Mouse (Mus musculus): ENCODE measurements around the gene Mia3.
"Not testable (repeated sequence)": the region's sequence is repeated elsewhere in the genome, so short reads cannot be mapped to it uniquely, and the experiment has no call there.

Gene Mia3

DNA sequence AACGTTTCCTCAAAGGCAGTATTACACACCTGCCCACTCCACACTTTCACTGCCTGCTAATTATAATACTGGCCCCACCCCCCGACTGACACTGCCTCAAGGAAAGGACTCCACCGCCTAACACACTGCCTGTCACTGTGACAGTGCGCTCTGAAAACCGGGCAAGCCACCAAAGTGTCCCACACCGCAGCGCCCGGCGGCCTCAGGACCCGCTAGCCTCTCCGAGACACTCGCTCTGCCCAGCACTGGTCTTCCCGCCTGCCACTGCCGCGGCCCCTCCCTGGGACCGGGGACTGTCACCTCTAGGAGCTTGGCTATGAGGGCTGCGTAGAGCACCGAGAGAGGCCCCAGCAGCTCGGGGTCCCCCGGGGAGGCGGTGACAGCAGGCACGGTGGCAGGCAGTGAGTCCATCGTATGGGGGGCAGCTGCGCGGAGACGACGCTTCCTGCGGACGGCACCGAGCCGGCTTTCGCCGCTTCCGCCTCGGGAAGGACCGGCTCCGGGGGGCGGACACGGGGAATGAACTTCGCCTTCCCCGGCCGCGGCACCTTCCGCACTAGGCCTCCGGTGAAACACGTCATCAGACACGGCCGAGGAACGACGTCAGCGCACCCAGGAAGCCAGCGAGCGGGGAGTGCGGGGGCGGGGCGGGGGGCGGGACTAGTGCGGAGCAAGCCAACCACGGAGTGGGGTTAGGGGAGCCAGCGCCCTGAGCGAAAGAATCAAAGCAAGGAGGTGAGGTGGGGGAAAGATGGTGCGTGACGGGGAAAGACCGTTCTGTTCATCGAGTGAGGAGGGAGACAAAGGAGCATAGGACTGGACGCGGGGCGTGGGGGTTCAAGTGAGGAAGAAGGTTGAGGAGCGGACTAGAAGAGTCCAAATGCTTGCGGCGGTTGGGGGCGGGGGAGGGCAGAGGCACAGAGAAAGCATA lies 24.2 kb downstream of the Mia3 start:
- peak; percentile 90 for DNase-seq (ENCODE audit: low read depth)

DNA sequence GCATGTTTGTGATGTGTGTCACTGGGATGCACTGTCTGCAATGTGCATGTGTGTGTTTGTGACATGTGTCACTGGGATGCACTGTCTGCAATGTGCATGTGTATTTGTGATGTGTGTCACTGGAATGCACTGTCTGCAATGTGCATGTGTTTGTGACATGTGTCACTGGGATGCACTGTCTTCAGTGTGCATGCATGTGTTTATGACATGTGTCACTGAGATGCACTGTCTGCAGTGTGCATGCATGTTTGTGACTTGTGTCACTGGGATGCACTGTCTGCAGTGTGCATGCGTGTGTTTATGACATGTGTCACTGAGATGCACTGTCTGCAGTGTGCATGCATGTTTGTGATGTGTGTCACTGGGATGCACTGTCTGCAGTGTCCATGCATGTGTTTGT lies 26.5 kb downstream of the Mia3 start:
- not testable (repeated sequence) for DNase-seq (ENCODE audit: low read depth)

DNA sequence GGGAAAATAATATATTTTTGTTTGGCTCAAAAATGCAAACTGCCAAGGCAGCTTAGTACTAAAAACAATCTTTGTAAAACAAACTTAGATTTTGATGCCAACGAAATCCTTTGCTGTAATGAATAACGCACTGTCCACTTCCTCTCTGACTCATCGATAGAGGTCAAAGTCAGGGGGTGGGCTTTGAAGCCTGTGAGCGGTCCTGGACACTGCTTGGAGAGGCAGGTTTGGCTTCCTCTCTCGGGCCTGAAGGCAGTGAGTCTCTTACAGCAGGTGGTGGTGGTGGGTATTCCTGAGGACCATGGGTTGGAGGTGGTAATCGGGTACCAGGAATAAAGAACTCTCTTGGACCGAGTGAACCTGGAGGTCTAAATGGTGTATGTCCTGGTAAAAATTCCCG lies 42.2 kb downstream of the Mia3 start:
- no peak for DNase-seq (ENCODE audit: low read depth)

DNA sequence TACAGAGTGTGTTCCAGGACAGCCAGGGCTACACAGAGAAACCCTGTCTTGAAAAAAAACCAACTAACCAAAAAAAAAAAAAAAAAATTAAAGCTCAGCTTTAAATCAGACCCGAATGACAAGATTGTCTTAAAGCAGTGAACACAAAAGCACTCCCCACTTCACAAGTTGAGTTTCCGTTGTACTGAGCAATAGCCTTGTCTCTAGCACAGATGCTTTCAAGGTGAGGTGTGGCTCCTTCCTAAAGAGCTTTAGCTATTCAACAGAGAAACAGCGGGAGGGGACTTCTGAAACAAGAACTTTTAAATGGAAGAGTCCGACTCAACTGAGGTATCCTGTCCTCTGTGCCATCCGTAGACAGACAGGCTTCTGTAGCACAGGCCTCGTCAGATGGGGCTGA lies 44.9 kb downstream of the Mia3 start:
- no peak for DNase-seq (ENCODE audit: low read depth)

DNA sequence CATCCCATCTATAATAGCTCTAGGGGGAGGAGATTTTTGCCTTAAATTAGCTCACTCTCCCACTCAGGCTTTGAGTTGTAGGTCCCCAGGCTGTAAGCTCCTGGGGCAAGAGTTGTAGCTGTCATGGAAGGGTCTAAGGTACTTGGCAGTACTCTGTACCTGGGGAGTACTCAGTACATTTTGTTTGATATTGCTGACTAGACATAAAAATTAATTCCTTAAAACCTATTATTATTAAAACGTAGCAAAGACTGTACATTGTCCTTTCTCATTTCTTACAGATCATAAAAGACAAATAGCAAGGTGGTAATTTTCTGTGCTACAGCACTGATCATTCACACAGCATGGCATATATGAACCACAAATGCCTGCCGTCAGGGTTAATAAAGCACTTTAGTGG lies 45.4 kb downstream of the Mia3 start:
- no peak for DNase-seq (ENCODE audit: low read depth)

DNA sequence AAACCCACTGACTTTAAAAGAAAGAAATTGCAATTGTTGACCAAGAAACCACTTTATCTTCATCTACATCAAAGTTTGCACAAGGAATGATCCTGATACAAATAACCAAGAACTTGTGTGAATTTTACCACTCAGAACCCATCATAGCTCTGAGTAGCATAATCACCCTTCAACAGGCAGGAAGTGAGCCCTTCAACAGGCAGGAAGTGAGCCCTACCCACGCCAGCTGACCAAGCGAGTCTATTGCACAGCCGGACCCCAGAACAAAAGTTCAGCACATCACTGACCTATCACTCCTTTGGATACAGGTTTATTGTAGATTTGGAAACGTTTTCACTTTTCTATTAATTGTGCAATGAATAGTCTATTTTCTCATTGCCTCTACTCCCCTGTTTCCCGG lies 46.9 kb downstream of the Mia3 start:
- not testable (repeated sequence) for DNase-seq (ENCODE audit: low read depth)

DNA sequence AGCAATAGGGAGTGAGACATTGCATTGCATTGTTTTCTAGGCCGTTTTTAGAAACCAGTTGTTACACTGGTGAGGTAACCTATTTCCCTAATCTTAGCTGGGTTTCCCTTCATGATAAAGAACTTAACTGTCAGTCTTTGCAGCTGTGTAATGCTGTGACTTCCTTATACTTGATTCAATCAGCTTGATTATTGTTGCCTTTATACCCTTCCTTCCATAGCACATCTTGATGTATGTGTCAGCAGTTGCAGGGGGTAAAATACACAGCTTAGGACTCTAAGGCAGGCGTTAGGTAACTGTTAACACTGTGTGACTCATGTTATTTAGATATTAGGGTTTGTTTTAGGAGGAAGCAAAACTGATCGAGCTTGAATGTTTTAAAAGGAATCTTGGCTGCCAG lies 48.6 kb downstream of the Mia3 start:
- DNase-seq (ENCODE audit: low read depth) = no peak

DNA sequence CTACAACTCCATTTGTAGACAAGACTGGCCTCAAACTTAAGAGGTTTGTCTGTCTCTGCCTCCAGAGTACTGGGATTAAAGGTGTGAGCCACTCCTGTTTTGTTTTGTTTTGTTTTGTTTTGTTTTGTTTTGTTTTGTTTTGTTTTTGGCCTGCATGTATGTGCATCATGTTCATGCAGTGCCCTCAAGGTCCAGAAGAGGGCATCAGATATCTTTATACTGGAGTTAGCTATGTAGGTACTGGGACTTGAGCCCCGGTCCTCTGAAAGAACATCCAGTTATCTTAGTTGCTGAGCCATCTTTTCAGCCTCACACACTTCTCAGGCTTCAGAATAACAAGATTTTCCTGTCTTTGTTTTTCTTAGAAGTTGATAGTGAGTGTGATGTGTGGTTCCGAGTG lies 53.6 kb downstream of the Mia3 start:
- no peak for DNase-seq (ENCODE audit: low read depth)

DNA sequence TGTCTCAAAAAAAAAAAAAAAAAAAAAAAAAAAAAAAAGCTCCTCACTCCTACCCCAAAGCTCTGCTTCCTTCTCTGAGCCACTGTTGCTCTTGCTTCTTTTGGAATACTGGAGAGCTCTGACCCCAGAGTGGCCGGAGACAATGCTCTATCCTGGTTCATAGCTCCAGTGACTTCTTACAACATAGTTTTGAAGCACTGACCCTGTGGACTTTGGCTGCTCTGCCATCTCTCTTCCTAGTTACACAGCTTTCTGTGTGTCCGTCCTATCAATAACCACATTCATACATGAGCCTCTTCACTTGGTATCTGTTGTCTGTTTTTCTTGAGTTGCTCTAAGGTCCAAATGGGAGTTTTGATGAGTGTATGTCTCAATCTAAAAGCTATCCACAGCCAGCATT lies 57.3 kb downstream of the Mia3 start:
- no peak for DNase-seq (ENCODE audit: low read depth)

DNA sequence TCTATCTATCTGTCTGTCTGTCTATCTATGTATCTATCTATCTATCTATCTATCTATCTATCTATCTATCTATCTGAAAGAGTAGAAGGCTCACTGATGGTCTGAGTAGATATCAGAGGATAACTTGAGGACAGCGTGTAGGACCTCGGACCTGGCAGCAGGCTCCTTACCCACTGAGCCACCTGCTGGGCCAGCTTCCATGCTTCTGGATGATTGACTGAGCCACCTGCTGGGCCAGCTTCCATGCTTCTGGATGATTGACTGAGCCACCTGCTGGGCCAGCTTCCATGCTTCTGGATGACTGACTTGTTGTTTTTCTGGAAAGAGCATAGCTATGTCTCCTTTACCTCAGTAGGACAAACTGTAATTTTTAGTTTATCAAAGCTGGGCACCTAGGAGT lies 59.8 kb downstream of the Mia3 start:
- DNase-seq (ENCODE audit: low read depth) = not testable (repeated sequence)

DNA sequence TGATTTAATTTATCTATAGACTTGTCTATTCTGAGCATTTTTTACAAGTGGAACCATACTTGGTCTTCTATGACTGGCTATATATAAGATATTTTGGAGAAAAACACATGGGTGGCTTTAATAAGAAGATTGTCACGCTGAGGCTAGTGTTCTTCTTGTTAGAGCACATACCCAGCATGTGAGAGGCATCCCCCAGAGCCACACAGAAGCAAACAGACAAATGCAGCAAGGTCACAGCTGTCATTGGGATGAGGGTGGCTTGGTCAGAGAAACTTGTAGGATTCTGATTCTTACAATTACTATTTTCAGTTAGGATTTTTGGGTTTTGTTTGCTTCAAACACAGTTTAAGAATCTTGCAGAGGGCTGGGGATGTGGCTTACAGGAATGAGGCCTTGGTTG lies 60.9 kb downstream of the Mia3 start:
- DNase-seq (ENCODE audit: low read depth) = no peak

DNA sequence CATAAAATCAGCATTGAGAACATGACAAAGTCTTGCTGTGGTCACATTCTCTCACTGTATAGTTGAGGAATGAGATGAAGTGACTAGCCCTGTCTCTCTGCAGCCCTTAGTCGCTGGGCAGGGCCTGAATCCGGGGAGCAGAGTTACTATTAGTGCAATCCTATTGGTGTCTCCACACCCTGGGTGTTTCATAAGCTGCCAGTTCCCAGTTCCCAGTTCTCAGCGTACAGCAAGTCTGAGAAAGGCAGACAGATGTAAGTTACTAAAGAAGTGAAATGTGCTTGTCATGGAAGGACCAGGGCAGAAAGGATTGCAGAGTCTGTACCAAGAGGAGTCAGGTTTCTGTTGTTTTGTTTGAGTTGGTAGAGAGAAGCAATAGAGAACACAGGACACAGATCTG lies 61.8 kb downstream of the Mia3 start:
- DNase-seq (ENCODE audit: low read depth) = no peak

DNA sequence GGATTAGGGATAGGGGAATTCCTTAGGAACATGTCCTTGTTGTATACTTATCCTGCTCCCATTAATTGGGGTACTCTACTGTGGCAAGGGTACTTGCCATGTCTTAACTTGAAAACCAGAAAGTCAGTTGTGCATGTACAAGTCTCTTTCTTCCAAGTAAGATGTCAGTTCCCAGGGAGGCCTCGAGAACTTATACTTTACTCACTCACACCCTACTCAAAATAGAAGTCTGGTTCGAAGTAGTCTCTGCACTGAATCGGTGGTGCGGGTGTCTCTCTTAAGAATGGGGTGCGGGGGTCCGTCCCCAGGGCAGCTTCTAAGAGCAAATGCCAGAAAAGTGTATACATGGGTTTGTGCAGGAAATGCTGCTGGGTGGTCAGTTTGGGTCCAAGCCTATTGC lies 70.2 kb downstream of the Mia3 start:
- peak; percentile 99 for DNase-seq (ENCODE audit: low read depth)

DNA sequence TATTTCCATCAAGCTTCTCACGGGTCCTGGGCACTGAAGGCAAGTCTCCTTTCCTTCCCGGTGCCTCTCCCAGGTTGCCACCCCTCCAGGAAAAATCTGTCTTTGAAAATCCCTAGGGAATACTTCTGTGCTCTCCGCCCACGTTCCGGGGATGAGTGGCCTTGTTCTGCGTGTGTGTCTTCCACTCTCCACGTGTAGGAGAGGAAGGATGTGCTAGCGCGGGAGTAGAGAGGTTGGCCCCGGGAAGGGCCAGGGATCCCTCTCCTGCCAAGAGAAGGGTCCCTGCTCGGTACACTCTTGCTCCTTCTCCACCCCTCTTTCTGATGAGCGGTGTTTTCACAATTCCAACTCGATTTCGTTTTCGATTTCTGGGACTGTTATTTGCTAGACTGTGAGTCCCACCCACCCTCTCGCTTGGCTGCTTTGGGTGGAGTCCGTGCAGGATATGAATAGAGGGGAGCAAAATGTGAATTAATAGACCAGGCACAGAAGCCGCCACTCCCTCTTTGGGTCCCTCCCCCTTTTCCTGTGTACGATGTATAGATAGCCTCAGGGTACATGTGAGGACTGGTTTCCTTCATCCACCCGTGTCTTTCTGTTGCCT lies 71.4 kb downstream of the Mia3 start:
- DNase-seq (ENCODE audit: low read depth) = peak; percentile 70

DNA sequence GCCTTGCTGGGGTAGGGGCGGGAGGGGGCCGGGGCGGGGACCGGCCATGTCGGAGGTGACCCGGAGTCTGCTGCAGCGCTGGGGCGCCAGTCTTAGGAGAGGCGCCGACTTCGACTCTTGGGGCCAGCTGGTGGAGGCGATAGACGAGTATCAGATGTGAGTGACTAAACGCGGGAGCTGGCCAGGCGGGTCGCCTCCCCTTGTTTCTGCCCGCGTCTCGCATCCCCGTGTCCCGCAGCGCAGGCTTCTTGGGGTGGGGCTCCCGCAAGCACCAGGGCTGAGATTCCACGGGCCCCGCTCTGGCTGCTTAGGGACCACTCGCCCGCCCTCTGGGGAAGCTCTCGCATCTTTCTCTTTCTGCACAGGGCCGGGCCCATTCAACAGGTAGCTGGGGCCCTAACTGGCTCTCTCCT lies 71.9 kb downstream of the Mia3 start:
- peak; percentile 45 for DNase-seq (ENCODE audit: low read depth)

DNA sequence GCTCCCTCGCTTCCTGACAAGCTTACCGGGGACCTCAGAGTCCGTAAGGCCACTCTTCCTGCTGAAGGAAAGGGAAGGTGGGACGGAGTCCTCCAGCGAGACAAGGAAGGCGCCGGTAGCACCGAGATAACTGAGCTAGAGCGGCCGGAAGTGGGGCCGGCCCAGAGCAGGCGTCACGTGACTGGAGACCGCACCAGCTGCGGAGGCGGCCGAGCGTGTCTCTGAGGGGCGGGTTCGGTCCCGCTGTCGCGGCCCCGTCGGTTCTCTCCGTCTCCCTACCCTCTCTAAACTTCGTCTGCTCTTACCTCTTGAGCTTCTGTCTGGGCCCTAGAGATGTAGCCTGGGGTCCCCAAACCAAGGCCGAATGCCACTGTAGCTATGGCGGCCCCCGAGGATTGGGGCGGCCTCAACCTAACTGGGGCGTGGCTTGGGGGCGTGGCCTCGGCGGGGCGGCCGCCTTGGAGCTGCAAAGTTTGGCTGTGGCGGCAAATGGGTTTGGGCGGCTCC lies 72.4 kb downstream of the Mia3 start, which contains the start of gene Brox:
Brox (minus strand) TSS at position 393 of the 507 bp plus-strand sequence.
- peak; percentile 80 for DNase-seq (ENCODE audit: low read depth)

DNA sequence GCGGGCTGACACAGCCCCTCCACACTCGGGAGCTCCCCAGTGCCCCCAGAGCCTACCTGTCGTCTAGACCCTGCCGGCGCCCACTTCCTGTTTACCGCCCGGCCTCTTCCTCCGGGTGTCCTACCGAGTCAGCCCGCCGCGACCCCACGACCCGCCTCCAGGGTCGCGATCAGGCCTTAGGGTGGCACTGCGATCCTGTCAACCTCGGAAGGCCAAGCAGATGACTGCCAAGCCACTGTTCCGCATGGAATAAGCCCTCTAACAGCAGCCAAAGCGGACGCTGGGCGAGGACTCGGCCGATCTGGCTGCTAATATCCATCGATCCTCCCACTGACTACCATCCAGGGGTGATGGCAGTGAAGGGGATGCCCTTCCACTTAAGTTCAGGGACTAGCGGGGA lies 72.9 kb downstream of the Mia3 start, which contains the start of gene Aida:
Aida (plus strand) TSS at position 126 of the 400 bp plus-strand sequence.
- peak; percentile 27 for DNase-seq (ENCODE audit: low read depth)

DNA sequence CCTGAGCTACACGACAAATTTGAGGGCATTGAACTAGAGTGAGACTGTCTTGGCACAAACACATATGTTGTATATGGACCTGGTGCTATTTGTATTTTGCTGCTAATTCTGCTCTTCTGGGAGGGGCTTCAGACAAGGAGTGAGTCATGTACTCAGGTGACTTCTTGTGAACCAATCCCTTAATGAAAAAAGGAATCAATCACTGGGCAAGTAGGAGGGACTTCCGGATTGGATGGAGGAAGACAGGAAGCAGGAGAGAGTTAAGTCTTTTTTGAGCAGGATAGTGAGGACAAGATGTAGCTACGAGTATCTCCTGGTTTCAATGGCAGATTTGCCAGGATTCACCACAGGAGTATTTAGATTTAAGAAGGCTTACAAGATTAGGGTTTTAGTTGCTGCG lies 79.8 kb downstream of the Mia3 start:
- no peak for DNase-seq (ENCODE audit: low read depth)

DNA sequence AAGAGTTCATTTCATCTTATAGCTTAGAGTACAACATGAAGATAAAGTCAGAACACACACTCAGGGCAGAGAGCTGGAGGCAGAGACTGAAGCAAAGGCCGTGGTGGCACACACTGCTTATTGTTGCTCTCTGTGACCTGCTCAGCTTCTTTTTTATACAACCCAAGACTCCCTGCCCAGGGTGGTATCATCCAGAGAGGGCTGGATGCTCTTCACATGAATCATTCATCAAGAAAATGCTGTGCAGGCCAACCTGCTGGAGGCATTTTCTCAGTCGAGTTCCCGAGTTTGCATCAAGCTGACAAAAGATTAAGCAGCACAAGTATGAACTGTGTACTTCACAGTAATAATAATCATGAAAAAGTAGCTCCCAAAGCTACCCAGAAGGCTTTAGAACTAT lies 81.0 kb downstream of the Mia3 start:
- DNase-seq (ENCODE audit: low read depth) = no peak

Measured in c-Kit-positive CD71-positive TER-119-negative erythroid progenitor cells, embryonic 14.5 days (primary cell).